Comparison of ENCODE assay signal across 23 mouse cellular contexts in the genomic region with DNA sequence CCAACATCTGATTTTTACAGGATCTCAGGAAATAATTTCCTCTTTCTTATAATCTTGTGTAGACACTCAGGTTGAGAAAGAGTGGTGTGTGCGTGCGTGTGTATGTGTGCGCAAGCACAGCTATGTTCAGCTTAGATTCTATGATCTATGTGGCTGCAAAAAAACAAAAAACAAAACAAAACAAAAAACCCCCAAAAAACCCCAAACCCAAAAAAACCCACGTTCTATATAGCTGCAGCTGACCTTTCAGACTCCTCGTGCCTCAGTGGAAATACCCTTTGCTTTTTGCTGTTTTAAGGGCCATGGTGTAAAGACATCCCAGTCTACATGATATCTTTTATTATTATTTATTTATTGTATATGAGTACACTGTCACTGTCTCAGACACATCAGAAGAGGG. TPM values are rescaled to one million over a fixed set of nuclear protein-coding genes. Genes with fewer than 3 reads are reported as not detected.
A peak's percentile ranks its signal among the peaks of the same experiment; 100 is the strongest.
DNase-seq lines count a peak whose midpoint lies in the region; ATAC-seq and TF ChIP-seq lines count a peak whose summit lies in the region.
"Had no signal": no experiment of that assay in that cellular context is flagged by ENCODE, and none has a peak within 500 bp of the region (broad histone marks: within the 10 kb centered on the region; RNA-seq: fewer than 3 reads in every experiment).

No protein-coding gene starts in this region.

- peaks cover 31 to 57% of the 10 kb centered on the region in 2 experiments for H3K4me1 ChIP-seq in CH12.LX (ENCODE audit: control insufficient read depth in 1 of 2, insufficient read depth in 2 of 2)
- H3K4me1 ChIP-seq in intestine, embryonic 16.5 days (ENCODE audit: control insufficient read depth, insufficient read depth, low read length): peaks cover 6% of the 10 kb centered on the region; the same call in 1 of the 2 replicates

- no peak overlapping the region for H3K4me3 ChIP-seq in CH12.LX (replicated peaks in 1 of 3; ENCODE audit: low read depth in 2 of 3, low read length in 2 of 3, poor library complexity in 1 of 3)
- no peak overlapping the region for H3K4me3 ChIP-seq in intestine, embryonic 16.5 days (ENCODE audit: low read length)
- H3K4me3 ChIP-seq: embryonic facial prominence, embryonic 10.5 days; embryonic facial prominence, embryonic 12.5 days; forebrain, embryonic 13.5 days; forebrain, embryonic 15.5 days had no signal

- H3K27me3 ChIP-seq in CH12.LX (replicated peaks): no peaks in the 10 kb centered on the region
- H3K27me3 ChIP-seq in intestine, embryonic 16.5 days (replicated peaks; ENCODE audit: control insufficient read depth, insufficient read depth, low read length): no peaks in the 10 kb centered on the region
- H3K27me3 ChIP-seq: embryonic facial prominence, embryonic 12.5 days; forebrain, embryonic 13.5 days; forebrain, embryonic 15.5 days had no signal

- intact Hi-C loops in heart, postnatal 25 days (cut with DNase I): no loop called here

- no peak for TF ChIP-seq CTCF in CH12.LX (conservative IDR thresholded peaks at IDR 0.05 in 1 of 2, IDR thresholded peaks at IDR 0.05 in 1 of 2; ENCODE audit: low read depth in 2 of 2, low read length in 2 of 2)

- H3K9ac ChIP-seq in CH12.LX (ENCODE audit: insufficient read depth, low read depth): no peak overlapping the region
- H3K9ac ChIP-seq in intestine, embryonic 16.5 days (ENCODE audit: low read depth, low read length): no peak overlapping the region
- H3K9ac ChIP-seq: embryonic facial prominence, embryonic 12.5 days; forebrain, embryonic 13.5 days; forebrain, embryonic 15.5 days; forebrain, postnatal 0 days had no signal

- TF ChIP-seq RAD21 in CH12.LX (IDR thresholded peaks at IDR 0.05; ENCODE audit: low read depth, low read length): no peak

- in situ Hi-C loops in CH12.LX (cut with MboI; ENCODE audit: low pct_ligation_motif_present, low pct_unique_long_range_greater_than_20kb, low sequenced_read_pairs): no loop called here

- no peak for TF ChIP-seq POLR2A in CH12.LX (IDR thresholded peaks at IDR 0.05; ENCODE audit: low read depth, low read length)

- ATAC-seq in inflammation-experienced regulatory T-cells, adult 6 months: peak; percentile 12
- ATAC-seq in intestine, embryonic 16.5 days: no peak
- ATAC-seq: forebrain, embryonic 13.5 days; forebrain, embryonic 15.5 days; forebrain, postnatal 0 days had no signal

- dilution Hi-C loops in CH12.LX (cut with MboI; ENCODE audit: extremely low pct_ligation_motif_present, extremely low pct_unique_long_range_greater_than_20kb, low sequenced_read_pairs): no loop called here

- no peak overlapping the region for H3K27ac ChIP-seq in CH12.LX (ENCODE audit: insufficient read depth, low read depth)
- no peak overlapping the region for H3K27ac ChIP-seq in intestine, embryonic 16.5 days (ENCODE audit: low read length)
- H3K27ac ChIP-seq: embryonic facial prominence, embryonic 10.5 days; embryonic facial prominence, embryonic 12.5 days; forebrain, embryonic 13.5 days; forebrain, embryonic 15.5 days had no signal

- WGBS in intestine, embryonic 16.5 days: 95% methylated on average over 5 of the region's 5 CpGs

- 0 out of 2 replicates have a peak, but pooled peaks have one; percentile 9 for TF ChIP-seq EP300 in CH12.LX (IDR thresholded peaks at IDR 0.05; ENCODE audit: low read length)

- H3K79me2 ChIP-seq in CH12.LX (replicated peaks; ENCODE audit: control insufficient read depth, extremely low read depth, insufficient read depth, poor library complexity, severe bottlenecking): no peaks in the 10 kb centered on the region

- peaks cover 3% of the 10 kb centered on the region for H3K9me3 ChIP-seq in CH12.LX (replicated peaks; ENCODE audit: low read length)
- H3K9me3 ChIP-seq in intestine, embryonic 16.5 days (ENCODE audit: control insufficient read depth, low read length): no peaks in the 10 kb centered on the region
- H3K9me3 ChIP-seq: embryonic facial prominence, embryonic 10.5 days; embryonic facial prominence, embryonic 12.5 days; forebrain, embryonic 13.5 days; forebrain, embryonic 15.5 days had no signal

- peak; percentile 7 for DNase-seq in heart, adult 11 months
- no peak for DNase-seq in heart, postnatal 25 days (ENCODE audit: low spot score)
- peak; percentile 47 for DNase-seq in CD4-positive, CD25-positive, alpha-beta regulatory T cell, adult 2 months (ENCODE audit: low read depth, low spot score)
- DNase-seq in CH12.LX (ENCODE audit: extremely low read depth): no peak
- no peak for DNase-seq in yolk sac, embryonic 10.5 days (ENCODE audit: low spot score)
- DNase-seq in gastrocnemius, adult 8-10 months (ENCODE audit: low spot score in 2 of 2): no peak
- DNase-seq: adrenal gland, adult 2 months; adrenal gland, postnatal 10 days; adrenal gland, postnatal 36 days; B cell, adult 2 months; cerebellum, adult 11-12 months; cerebellum, adult 2 months; cerebellum, adult 9-10 months; cerebellum, postnatal 10 days; cerebellum, postnatal 25 days; forebrain, postnatal 0 days had no signal

- 0 out of 2 replicates have a peak overlapping the region, but pooled peaks have one; percentile 19 for H3K4me2 ChIP-seq in CH12.LX (ENCODE audit: insufficient read depth, low read depth, poor library complexity, severe bottlenecking)
- H3K4me2 ChIP-seq in intestine, embryonic 16.5 days (ENCODE audit: low read depth, low read length): no peak overlapping the region
- H3K4me2 ChIP-seq: embryonic facial prominence, embryonic 12.5 days; forebrain, embryonic 13.5 days; forebrain, embryonic 15.5 days had no signal

- no peaks in the 10 kb centered on the region for H3K36me3 ChIP-seq in CH12.LX (replicated peaks in 1 of 2; ENCODE audit: control insufficient read depth in 1 of 2, insufficient read depth in 1 of 2, low read length in 1 of 2)
- H3K36me3 ChIP-seq in intestine, embryonic 16.5 days (ENCODE audit: control insufficient read depth, insufficient read depth, low read length): no peaks in the 10 kb centered on the region
- H3K36me3 ChIP-seq: embryonic facial prominence, embryonic 10.5 days; embryonic facial prominence, embryonic 12.5 days; forebrain, embryonic 15.5 days had no signal

TF ChIP-seq in CH12.LX, 34 proteins besides CTCF, POLR2A, EP300 and RAD21:
- TF ChIP-seq TBP (conservative IDR thresholded peaks at IDR 0.05; ENCODE audit: low read depth, low read length) (no peak), MYC (IDR thresholded peaks at IDR 0.05; ENCODE audit: low read depth, low read length) (0 out of 2 replicates have a peak, but pooled peaks have one; percentile 18), MAZ (IDR thresholded peaks at IDR 0.05; ENCODE audit: low read depth, low read length) (no peak), BHLHE40 (IDR thresholded peaks at IDR 0.05; ENCODE audit: low read depth, low read length) (peak; percentile 74), NRF1 (IDR thresholded peaks at IDR 0.05; ENCODE audit: low read depth, low read length) (no peak), ZKSCAN1 (IDR thresholded peaks at IDR 0.05; ENCODE audit: borderline replicate concordance, low read depth, low read length) (no peak), ZNF384 (IDR thresholded peaks at IDR 0.05; ENCODE audit: low read depth, low read length) (peak; percentile 49; the same call in 1 of the 2 replicates), USF2 (conservative IDR thresholded peaks at IDR 0.05; ENCODE audit: low read depth, low read length) (no peak), ZMIZ1 (IDR thresholded peaks at IDR 0.05; ENCODE audit: low read depth, low read length) (no peak), CHD1 (IDR thresholded peaks at IDR 0.05; ENCODE audit: low read depth, low read length) (no peak), KAT2A (IDR thresholded peaks at IDR 0.05; ENCODE audit: insufficient replicate concordance, low read length) (no peak), HCFC1 (IDR thresholded peaks at IDR 0.05; ENCODE audit: low read depth, low read length) (no peak), JUN (IDR thresholded peaks at IDR 0.05; ENCODE audit: insufficient read depth, low read depth, low read length) (no peak), CHD2 (IDR thresholded peaks at IDR 0.05; ENCODE audit: low read length) (no peak), MEF2A (IDR thresholded peaks at IDR 0.05; ENCODE audit: borderline replicate concordance, low read depth, low read length) (peak; percentile 46; the same call in 1 of the 2 replicates), UBTF (IDR thresholded peaks at IDR 0.05; ENCODE audit: low read depth, low read length) (no peak), RCOR1 (conservative IDR thresholded peaks at IDR 0.05; ENCODE audit: low read depth, low read length) (no peak), SMC3 (IDR thresholded peaks at IDR 0.05; ENCODE audit: low read depth, low read length) (no peak), MAX (IDR thresholded peaks at IDR 0.05; ENCODE audit: low read length) (no peak), PAX5 (IDR thresholded peaks at IDR 0.05; ENCODE audit: low read length) (no peak), USF1 (IDR thresholded peaks at IDR 0.05; ENCODE audit: low read depth, low read length) (no peak), IRF4 (IDR thresholded peaks at IDR 0.05; ENCODE audit: low read depth, low read length) (no peak), ZC3H11A (IDR thresholded peaks at IDR 0.05; ENCODE audit: low read depth, low read length) (no peak), JUND (conservative IDR thresholded peaks at IDR 0.05; ENCODE audit: low read depth, low read length) (no peak), E2F4 (IDR thresholded peaks at IDR 0.05; ENCODE audit: insufficient replicate concordance, low read depth, low read length) (no peak), ETS1 (conservative IDR thresholded peaks at IDR 0.05; ENCODE audit: low read depth, low read length) (peak; percentile 41; the same call in 1 of the 2 replicates)

RNA-seq across cellular contexts. Expression of gene Tmem158, which starts 19.4 kb away (rescaled TPM):
- 1 to 10 TPM; 7.3 to 8.0 TPM for total RNA-seq in heart, postnatal 25 days (2021)
- total RNA-seq in CH12.LX (2012; rRNA removed): 6.6 and 7.3 TPM in 2 replicates
- total RNA-seq in CH12.LX (2014; rRNA removed): 1.8 and 2.4 TPM in 2 replicates
- polyA plus RNA-seq in CH12.LX (2012; ENCODE audit: insufficient read length, low read depth): 2.1 and 2.9 TPM in 2 replicates
- polyA plus RNA-seq in inflammation-experienced regulatory T-cells, adult 6 months (2017; shearing (Covaris generic)): under 1 TPM in 2 of 3 experiments, not detected in 1; 0.45 to 0.85 TPM
- polyA plus RNA-seq in intestine, embryonic 16.5 days (2015; fragmentation: Nextera tagmentation; extraction: Ambion mirVana): 1.7 and 6.0 TPM in 2 replicates
- 1 to 10 TPM in 2 of 4 experiments, under 1 TPM in 2; 0.60 to 1.5 (median 1.0) TPM for total RNA-seq in gastrocnemius, adult 8-10 months (2022)

RNA-seq across cellular contexts. Expression of gene Cdcp1, which starts 25.4 kb away (rescaled TPM):
- total RNA-seq in heart, postnatal 25 days (2021): under 1 TPM; 0.08 TPM
- total RNA-seq in CH12.LX (2012; rRNA removed) (3.1 and 3.4 TPM in 2 replicates), CH12.LX (2014; rRNA removed) (3.6 and 4.3 TPM in 2 replicates)
- 5.0 and 5.9 TPM in 2 replicates for polyA plus RNA-seq in CH12.LX (2012; ENCODE audit: insufficient read length, low read depth)
- polyA plus RNA-seq in inflammation-experienced regulatory T-cells, adult 6 months (2017; shearing (Covaris generic)): 1 to 10 TPM in 2 of 3 experiments, under 1 TPM in 1; 0.35 to 1.5 (median 1.3) TPM
- 14.1 and 14.2 TPM in 2 replicates for polyA plus RNA-seq in intestine, embryonic 16.5 days (2015; fragmentation: Nextera tagmentation; extraction: Ambion mirVana)
- total RNA-seq in gastrocnemius, adult 8-10 months (2022): not detected
- total RNA-seq: MEL had no signal
- polyA plus RNA-seq: forebrain, embryonic 13.5 days had no signal

Comparison
In these comparisons a context has a peak if more than half of its experiments do, and no peak if none do; other contexts are left out.
1. DNase-seq: peak in heart, adult 11 months (single experiment) and CD4-positive, CD25-positive, alpha-beta regulatory T cell, adult 2 months (single experiment); none in heart, postnatal 25 days (single experiment), CH12.LX (single experiment), yolk sac, embryonic 10.5 days (single experiment) and gastrocnemius, adult 8-10 months (0 of 2).